Mouse (Mus musculus) heart, embryonic 10.5 days (tissue): ENCODE data around the gene Jazf1. TPM values are rescaled to one million over a fixed set of nuclear protein-coding genes. Genes with fewer than 3 reads are reported as not detected.
A peak's percentile ranks its signal among the peaks of the same experiment; 100 is the strongest.

ENCODE experiments used
- DNase-seq: peaks from one replicate; pipeline ENCODE4 v3.0.0-alpha.2; 2017; ENCODE audit warnings: low spot score
- H3K27ac ChIP-seq: fragments of 300-500 bp; sonication (generic); 2 replicates; pipeline ENCODE4 v1.5.1; 2016; ENCODE audit warnings: mild to moderate bottlenecking
- H3K27me3 ChIP-seq: fragments of 300-500 bp; sonication (generic); 2 replicates; pipeline ENCODE4 v1.6.1; 2016; ENCODE audit warnings: mild to moderate bottlenecking; ENCODE audit not compliant: poor library complexity, insufficient read depth, severe bottlenecking
- H3K36me3 ChIP-seq: fragments of 300-500 bp; sonication (generic); 2 replicates; pipeline ENCODE4 v1.6.1; 2016; ENCODE audit warnings: mild to moderate bottlenecking, moderate library complexity
- H3K4me1 ChIP-seq: fragments of 300-500 bp; sonication (generic); 2 replicates; pipeline ENCODE4 v1.6.1; 2016; ENCODE audit warnings: mild to moderate bottlenecking
- H3K4me3 ChIP-seq: fragments of 300-500 bp; sonication (generic); 2 replicates; pipeline ENCODE4 v1.5.1; 2016; ENCODE audit warnings: mild to moderate bottlenecking, moderate library complexity
- H3K9me3 ChIP-seq: fragments of 300-500 bp; sonication (generic); 2 replicates; pipeline ENCODE4 v1.6.1; 2016; ENCODE audit warnings: mild to moderate bottlenecking, moderate library complexity
- WGBS: fragments of 180-500 bp; shearing (Covaris S2); methylation state at CpG from one replicate; pipeline ENCODE4 v1.1.7; 2016; 5-methylcytosine and 5-hydroxymethylcytosine counted together
- polyA plus RNA-seq: library from polyadenylated mRNA; unstranded; fragments of >200 nt; fragmentation: Nextera tagmentation; extraction: Ambion mirVana; gene quantifications from 2 replicates; pipeline ENCODE4 v1.2.1, GENCODE M21; 2016

Jazf1 gene
- polyA plus RNA-seq, 1 experiment from 2014 or later = 6.4 TPM

- WGBS = 58% methylated on average over 3 of the region's 3 CpGs
- H3K9me3 ChIP-seq = no peaks in the 10 kb centered on the region
- no peak overlapping the region for H3K4me3 ChIP-seq
- no peak overlapping the region for H3K27ac ChIP-seq
- H3K27me3 ChIP-seq = no peaks in the 10 kb centered on the region
- peaks cover 5% of the 10 kb centered on the region; the same call in 1 of the 2 replicates for H3K4me1 ChIP-seq
- DNase-seq = no peak
- no peaks in the 10 kb centered on the region for H3K36me3 ChIP-seq
These were observed 130.5 kb downstream of the Jazf1 start for GRCm38 (mm10) chr6:52937916-52938315.

GRCm38 (mm10) chr6:52936995-52937394 is 131.4 kb downstream of the Jazf1 start:
- peaks cover 5% of the 10 kb centered on the region; the same call in 1 of the 2 replicates for H3K4me1 ChIP-seq
- WGBS = 69% methylated on average over 10 of the region's 10 CpGs
- no peaks in the 10 kb centered on the region for H3K9me3 ChIP-seq
- DNase-seq = no peak
- no peak overlapping the region for H3K4me3 ChIP-seq
- no peaks in the 10 kb centered on the region for H3K27me3 ChIP-seq
- H3K36me3 ChIP-seq = no peaks in the 10 kb centered on the region
- no peak overlapping the region for H3K27ac ChIP-seq

GRCm38 (mm10) chr6:52934021-52934420 is 134.4 kb downstream of the Jazf1 start:
- no peak overlapping the region for H3K27ac ChIP-seq

GRCm38 (mm10) chr6:52932603-52933178 is 135.7 kb downstream of the Jazf1 start:
- WGBS = 61% methylated on average over 7 of the region's 7 CpGs
- no peak for DNase-seq
- Histone ChIP-seq H3K4me3 (no peak overlapping the region), H3K27ac (no peak overlapping the region), H3K27me3 (no peaks in the 10 kb centered on the region), H3K4me1 (peaks cover under 1% of the 10 kb centered on the region; the same call in 1 of the 2 replicates), H3K36me3 (no peaks in the 10 kb centered on the region), H3K9me3 (no peaks in the 10 kb centered on the region)

More at GRCm38 (mm10) chr6:52934021-52934420, 134.4 kb downstream of the Jazf1 start:
- no peaks in the 10 kb centered on the region for H3K9me3 ChIP-seq
- 81% methylated on average over 6 of the region's 6 CpGs for WGBS
- DNase-seq = no peak
- H3K4me3 ChIP-seq = no peak overlapping the region
- no peaks in the 10 kb centered on the region for H3K27me3 ChIP-seq
- no peaks in the 10 kb centered on the region for H3K36me3 ChIP-seq
- peaks cover 5% of the 10 kb centered on the region; the same call in 1 of the 2 replicates for H3K4me1 ChIP-seq

GRCm38 (mm10) chr6:52929358-52929757 is 139.1 kb downstream of the Jazf1 start:
- Histone ChIP-seq H3K4me1 (no peaks in the 10 kb centered on the region), H3K27me3 (no peaks in the 10 kb centered on the region), H3K9me3 (no peaks in the 10 kb centered on the region), H3K4me3 (no peak overlapping the region), H3K36me3 (no peaks in the 10 kb centered on the region), H3K27ac (no peak overlapping the region)
- 88% methylated on average over 12 of the region's 12 CpGs for WGBS
- DNase-seq = no peak

GRCm38 (mm10) chr6:52926947-52927346 is 141.5 kb downstream of the Jazf1 start:
- H3K4me1 ChIP-seq = no peaks in the 10 kb centered on the region
- no peak for DNase-seq

GRCm38 (mm10) chr6:52925458-52926042 is 142.9 kb downstream of the Jazf1 start:
- H3K36me3 ChIP-seq = no peaks in the 10 kb centered on the region
- no peak overlapping the region for H3K27ac ChIP-seq
- DNase-seq = no peak
- no peaks in the 10 kb centered on the region for H3K4me1 ChIP-seq
- H3K9me3 ChIP-seq = no peaks in the 10 kb centered on the region
- WGBS = 76% methylated on average over 9 of the region's 9 CpGs
- no peaks in the 10 kb centered on the region for H3K27me3 ChIP-seq
- no peak overlapping the region for H3K4me3 ChIP-seq

More at GRCm38 (mm10) chr6:52926947-52927346, 141.5 kb downstream of the Jazf1 start:
- H3K4me3 ChIP-seq = no peak overlapping the region
- no peaks in the 10 kb centered on the region for H3K27me3 ChIP-seq
- WGBS = 74% methylated on average over 4 of the region's 4 CpGs
- H3K36me3 ChIP-seq = no peaks in the 10 kb centered on the region
- no peaks in the 10 kb centered on the region for H3K9me3 ChIP-seq
- H3K27ac ChIP-seq = no peak overlapping the region

- 83% methylated on average over 6 of the region's 6 CpGs for WGBS
- Histone ChIP-seq H3K27ac (no peak overlapping the region), H3K9me3 (no peaks in the 10 kb centered on the region), H3K27me3 (no peaks in the 10 kb centered on the region), H3K4me1 (no peaks in the 10 kb centered on the region), H3K4me3 (no peak overlapping the region), H3K36me3 (no peaks in the 10 kb centered on the region)
- no peak for DNase-seq
These were observed 147.2 kb downstream of the Jazf1 start for GRCm38 (mm10) chr6:52921248-52921647.

GRCm38 (mm10) chr6:52920719-52921118 is 147.7 kb downstream of the Jazf1 start:
- Histone ChIP-seq H3K4me1 (no peaks in the 10 kb centered on the region), H3K27me3 (no peaks in the 10 kb centered on the region), H3K27ac (no peak overlapping the region), H3K36me3 (no peaks in the 10 kb centered on the region), H3K4me3 (no peak overlapping the region), H3K9me3 (no peaks in the 10 kb centered on the region)
- WGBS = 76% methylated on average over 6 of the region's 6 CpGs
- no peak for DNase-seq

GRCm38 (mm10) chr6:52919442-52919841 is 149.0 kb downstream of the Jazf1 start:
- no peaks in the 10 kb centered on the region for H3K27me3 ChIP-seq
- H3K4me1 ChIP-seq = peaks cover 8% of the 10 kb centered on the region; the same call in 1 of the 2 replicates
- H3K27ac ChIP-seq = no peak overlapping the region
- WGBS = 74% methylated on average over 7 of the region's 7 CpGs
- no peak overlapping the region for H3K4me3 ChIP-seq
- no peak for DNase-seq
- no peaks in the 10 kb centered on the region for H3K9me3 ChIP-seq
- H3K36me3 ChIP-seq = no peaks in the 10 kb centered on the region

GRCm38 (mm10) chr6:52918980-52919379 is 149.5 kb downstream of the Jazf1 start:
- Histone ChIP-seq H3K27me3 (no peaks in the 10 kb centered on the region), H3K4me1 (peaks cover 8% of the 10 kb centered on the region; the same call in 1 of the 2 replicates), H3K4me3 (no peak overlapping the region), H3K27ac (no peak overlapping the region), H3K36me3 (no peaks in the 10 kb centered on the region), H3K9me3 (no peaks in the 10 kb centered on the region)
- 6% methylated on average over 2 of the region's 2 CpGs for WGBS
- DNase-seq = peak; percentile 79

GRCm38 (mm10) chr6:52917471-52917870 is 151.0 kb downstream of the Jazf1 start:
- H3K4me1 ChIP-seq = peaks cover 8% of the 10 kb centered on the region; the same call in 1 of the 2 replicates
- H3K27ac ChIP-seq = no peak overlapping the region
- no peak for DNase-seq
- H3K27me3 ChIP-seq = no peaks in the 10 kb centered on the region
- H3K4me3 ChIP-seq = no peak overlapping the region
- H3K9me3 ChIP-seq = no peaks in the 10 kb centered on the region
- 91% methylated on average over 4 of the region's 4 CpGs for WGBS
- no peaks in the 10 kb centered on the region for H3K36me3 ChIP-seq

- Histone ChIP-seq H3K4me1 (peaks cover 8% of the 10 kb centered on the region; the same call in 1 of the 2 replicates), H3K27ac (no peak overlapping the region), H3K4me3 (no peak overlapping the region), H3K27me3 (no peaks in the 10 kb centered on the region), H3K9me3 (no peaks in the 10 kb centered on the region), H3K36me3 (no peaks in the 10 kb centered on the region)
- 83% methylated on average over 3 of the region's 3 CpGs for WGBS
- DNase-seq = no peak
These were observed 151.5 kb downstream of the Jazf1 start for GRCm38 (mm10) chr6:52916836-52917376.
